In genomic region chr13:32115468-32115867, GRCm38 (mm10) we compare ENCODE assay signal across 31 mouse cellular contexts.
"Had no signal": no experiment of that assay in that cellular context is flagged by ENCODE, and none has a peak within 500 bp of the region (broad histone marks: within the 10 kb centered on the region; RNA-seq: fewer than 3 reads in every experiment).

No protein-coding gene starts in this region.

- H3K4me1 ChIP-seq: heart, embryonic 10.5 days; heart, embryonic 12.5 days; heart, embryonic 13.5 days; heart, embryonic 15.5 days; hindbrain, embryonic 10.5 days; hindbrain, embryonic 12.5 days; hindbrain, embryonic 13.5 days; hindbrain, embryonic 15.5 days; intestine, embryonic 15.5 days; kidney, embryonic 15.5 days had no signal

- H3K27me3 ChIP-seq: heart, embryonic 12.5 days; heart, embryonic 13.5 days; heart, embryonic 15.5 days; hindbrain, embryonic 12.5 days; hindbrain, embryonic 13.5 days; hindbrain, embryonic 15.5 days; intestine, embryonic 15.5 days; kidney, embryonic 15.5 days had no signal

- H3K27ac ChIP-seq: heart, embryonic 10.5 days; heart, embryonic 13.5 days; heart, embryonic 15.5 days; hindbrain, embryonic 10.5 days; hindbrain, embryonic 12.5 days; hindbrain, embryonic 13.5 days; hindbrain, embryonic 14.5 days; hindbrain, embryonic 15.5 days; hindbrain, postnatal 0 days; intestine, embryonic 15.5 days; kidney, embryonic 15.5 days; kidney, postnatal 0 days; layer of hippocampus, adult 2 months; left cerebral cortex, adult 2 months had no signal

- H3K9me3 ChIP-seq: heart, embryonic 10.5 days; heart, embryonic 12.5 days; heart, embryonic 13.5 days; heart, embryonic 15.5 days; hindbrain, embryonic 10.5 days; hindbrain, embryonic 12.5 days; hindbrain, embryonic 13.5 days; hindbrain, embryonic 15.5 days; intestine, embryonic 15.5 days; kidney, embryonic 15.5 days had no signal

- H3K36me3 ChIP-seq: heart, embryonic 10.5 days; heart, embryonic 12.5 days; heart, embryonic 13.5 days; heart, embryonic 15.5 days; hindbrain, embryonic 10.5 days; hindbrain, embryonic 12.5 days; hindbrain, embryonic 13.5 days; hindbrain, embryonic 15.5 days; intestine, embryonic 15.5 days; kidney, embryonic 15.5 days had no signal

- DNase-seq: heart, postnatal 10 days; heart, postnatal 14 days; heart, postnatal 36 days; heart, postnatal 4 days; kidney, adult 11 months; kidney, adult 18-20 months; kidney, adult 2 months; kidney, adult 8-10 months; kidney, adult 9 months; kidney, postnatal 10 days; kidney, postnatal 14 days; kidney, postnatal 25 days; kidney, postnatal 36 days; kidney, postnatal 4 days; layer of hippocampus, adult 9-11 months; layer of hippocampus, postnatal 36 days had no signal

- H3K4me3 ChIP-seq: heart, embryonic 10.5 days; heart, embryonic 12.5 days; heart, embryonic 13.5 days; heart, embryonic 15.5 days; hindbrain, embryonic 10.5 days; hindbrain, embryonic 12.5 days; hindbrain, embryonic 13.5 days; hindbrain, embryonic 15.5 days; intestine, embryonic 15.5 days; kidney, embryonic 15.5 days; layer of hippocampus, adult 2 months; left cerebral cortex, adult 2 months had no signal
